Mouse (Mus musculus) CD8-positive naive resting alpha-beta T cell, adult 2 months (primary cell): ENCODE results near the gene Prss50.
"Not testable (repeated sequence)": the region's sequence is repeated elsewhere in the genome, so short reads cannot be mapped to it uniquely, and the experiment has no call there.

Experiments used
- DNase-seq, 2 experiments: peaks; one replicate each; pipeline ENCODE4 v3.0.0; 2022; ENCODE audit warnings: low read depth in 2 of 2, low spot score in 2 of 2

Prss50 gene

GRCm38 (mm10) chr9:110857781-110858472 lies at the start of gene Prss50:
Prss50 (plus strand) TSS chr9:110857967.
- DNase-seq = peak; percentile 28 to 50

GRCm38 (mm10) chr9:110810051-110810450 lies 47.7 kb upstream of the Prss50 start:
- DNase-seq = no peak

GRCm38 (mm10) chr9:110813789-110814188 lies 44.0 kb upstream of the Prss50 start, which contains the start of gene Prss44:
Prss44 (plus strand) TSS chr9:110813994.
- DNase-seq = no peak

- not testable (repeated sequence) for DNase-seq
These were observed 37.2 kb upstream of the Prss50 start for GRCm38 (mm10) chr9:110820546-110820945.

- no peak for DNase-seq
These were observed 36.3 kb upstream of the Prss50 start for GRCm38 (mm10) chr9:110821436-110821835.

GRCm38 (mm10) chr9:110825426-110825825 lies 32.3 kb upstream of the Prss50 start:
- no peak for DNase-seq

- peak in 1 of 2 experiments; percentile 4 for DNase-seq
These were observed 31.9 kb upstream of the Prss50 start for GRCm38 (mm10) chr9:110825832-110826231.

- DNase-seq = no peak
These were observed 31.4 kb upstream of the Prss50 start, which contains the start of gene Prss43 for GRCm38 (mm10) chr9:110826390-110826789. Prss43 (plus strand) TSS chr9:110826690.

GRCm38 (mm10) chr9:110833021-110833420 lies 24.7 kb upstream of the Prss50 start:
- no peak for DNase-seq

- DNase-seq = no peak
These were observed 23.4 kb upstream of the Prss50 start, which contains the start of gene Prss45 for GRCm38 (mm10) chr9:110834411-110834810. Prss45 (plus strand) TSS chr9:110834588.

GRCm38 (mm10) chr9:110834961-110835360 lies 22.8 kb upstream of the Prss50 start:
- DNase-seq = no peak

- no peak for DNase-seq
These were observed 21.7 kb upstream of the Prss50 start for GRCm38 (mm10) chr9:110836112-110836511.

GRCm38 (mm10) chr9:110840905-110841304 lies 16.9 kb upstream of the Prss50 start:
- no peak for DNase-seq

GRCm38 (mm10) chr9:110841438-110841837 lies 16.3 kb upstream of the Prss50 start:
- DNase-seq = no peak

- no peak for DNase-seq
These were observed 13.6 kb upstream of the Prss50 start, which contains the start of gene Prss46 for GRCm38 (mm10) chr9:110844206-110844605. Prss46 (plus strand) TSS chr9:110844506.

- no peak for DNase-seq
These were observed 8.6 kb upstream of the Prss50 start for GRCm38 (mm10) chr9:110849162-110849561.

GRCm38 (mm10) chr9:110855903-110856302 lies 1.9 kb upstream of the Prss50 start:
- DNase-seq = no peak

GRCm38 (mm10) chr9:110856920-110857319 lies 847 bp upstream of the Prss50 start:
- DNase-seq = no peak

- no peak for DNase-seq
These were observed 756 bp downstream of the Prss50 start for GRCm38 (mm10) chr9:110858523-110858922.

- DNase-seq = no peak
These were observed 1.3 kb downstream of the Prss50 start for GRCm38 (mm10) chr9:110858967-110859596.

- DNase-seq = peak; percentile 61 to 76
These were observed 13.3 kb downstream of the Prss50 start for GRCm38 (mm10) chr9:110871030-110871429.
